Mouse (Mus musculus) stomach, postnatal 0 days (tissue): ENCODE results near the gene Ptprq. TPM values are rescaled to one million over a fixed set of nuclear protein-coding genes. Genes with fewer than 3 reads are reported as not detected.

Experiments
- ATAC-seq: fragments of 200-750 bp; cut with Nextera tagmentation; 2 replicates; pipeline ENCODE4 v1.8.0; 2017; ENCODE audit not compliant: low FRiP score, low TSS enrichment
- DNase-seq: peaks from one replicate; pipeline ENCODE4 v3.0.0-alpha.2; 2016; ENCODE audit warnings: low spot score
- H3K27ac ChIP-seq: fragments of 300-500 bp; sonication (generic); replicated peaks from 2 replicates; pipeline ENCODE4 v1.5.1; 2014; ENCODE audit warnings: mild to moderate bottlenecking, control low read depth
- H3K27me3 ChIP-seq: fragments of 300-500 bp; sonication (generic); 2 replicates; pipeline ENCODE4 v1.6.1; 2014; ENCODE audit warnings: low read length; ENCODE audit not compliant: control insufficient read depth, insufficient read depth
- H3K36me3 ChIP-seq: fragments of 300-500 bp; sonication (generic); 2 replicates; pipeline ENCODE4 v1.6.1; 2014; ENCODE audit warnings: low read length, mixed read lengths; ENCODE audit not compliant: control insufficient read depth, insufficient read depth
- H3K4me1 ChIP-seq: fragments of 300-500 bp; sonication (generic); replicated peaks from 2 replicates; pipeline ENCODE4 v1.6.1; 2014; ENCODE audit warnings: antibody characterized with exemption; ENCODE audit not compliant: control insufficient read depth, insufficient read depth
- H3K4me2 ChIP-seq: fragments of 300-500 bp; sonication (generic); replicated peaks from 2 replicates; pipeline ENCODE4 v1.6.1; 2014; ENCODE audit warnings: low read depth, mild to moderate bottlenecking, control low read depth, moderate library complexity
- H3K4me3 ChIP-seq: fragments of 300-500 bp; sonication (generic); 2 replicates; pipeline ENCODE4 v1.5.1; 2014; ENCODE audit warnings: low read depth, low read length, control low read depth
- H3K9ac ChIP-seq: fragments of 300-500 bp; sonication (generic); 2 replicates; pipeline ENCODE4 v1.6.1; 2014; ENCODE audit warnings: mild to moderate bottlenecking, low read length, control low read depth, mixed read lengths
- H3K9me3 ChIP-seq: fragments of 300-500 bp; sonication (generic); 2 replicates; pipeline ENCODE4 v1.6.1; 2016; ENCODE audit warnings: low read length; ENCODE audit not compliant: control insufficient read depth
- CTCF ChIP-seq: IDR thresholded peaks from 2 replicates; pipeline ENCODE4 v1.5.1; 2016; ENCODE audit warnings: antibody characterized with exemption, low read depth, mild to moderate bottlenecking, moderate library complexity
- EP300 ChIP-seq: optimal IDR thresholded peaks from 2 replicates; pipeline ENCODE3; 2016; ENCODE audit warnings: antibody characterized with exemption
- WGBS: fragments of 180-500 bp; shearing (Covaris S2); extraction: QIAGEN DNeasy Blood & Tissue Kit; methylation state at CpG from one replicate; pipeline ENCODE4 v1.1.7; 2014; 5-methylcytosine and 5-hydroxymethylcytosine counted together
- polyA plus RNA-seq: library from polyadenylated mRNA; unstranded; fragments of >200 nt; fragmentation: Nextera tagmentation; extraction: Ambion mirVana; gene quantifications from 2 replicates; pipeline ENCODE4 v1.2.1, GENCODE M21; 2015

The Ptprq gene
- polyA plus RNA-seq, 1 experiment from 2014 or later = 0.02 TPM

DNA sequence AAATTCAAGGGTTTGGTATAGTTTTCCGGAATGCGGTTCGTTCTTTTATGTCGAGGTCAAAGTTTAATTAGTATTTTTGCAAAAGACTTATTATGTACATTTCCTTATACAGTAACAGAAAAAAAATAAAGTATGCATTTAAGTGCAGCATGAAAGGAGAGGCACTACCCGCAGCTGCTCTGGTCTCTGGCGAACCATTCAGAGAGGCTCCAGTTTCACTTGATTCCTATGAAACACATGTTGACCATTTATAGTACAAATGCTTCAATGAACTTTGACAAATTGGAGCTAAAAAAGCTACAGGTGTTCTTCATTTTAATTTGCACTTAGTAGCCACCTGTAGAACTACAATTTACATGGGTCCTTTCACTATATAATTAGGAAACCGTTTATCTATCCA lies 205.1 kb downstream of the Ptprq start:
- no peaks in the 10 kb centered on the region for H3K36me3 ChIP-seq
- no peaks in the 10 kb centered on the region for H3K9me3 ChIP-seq
- no peak for TF ChIP-seq CTCF
- TF ChIP-seq EP300 = no peak
- no peak for DNase-seq
- ATAC-seq = no peak
- H3K4me3 ChIP-seq = no peak overlapping the region
- H3K9ac ChIP-seq = no peak overlapping the region
- H3K27ac ChIP-seq = no peak overlapping the region
- no peak overlapping the region for H3K4me2 ChIP-seq
- WGBS = 80% methylated on average over 7 of the region's 7 CpGs
- no peaks in the 10 kb centered on the region for H3K4me1 ChIP-seq
- H3K27me3 ChIP-seq = no peaks in the 10 kb centered on the region

DNA sequence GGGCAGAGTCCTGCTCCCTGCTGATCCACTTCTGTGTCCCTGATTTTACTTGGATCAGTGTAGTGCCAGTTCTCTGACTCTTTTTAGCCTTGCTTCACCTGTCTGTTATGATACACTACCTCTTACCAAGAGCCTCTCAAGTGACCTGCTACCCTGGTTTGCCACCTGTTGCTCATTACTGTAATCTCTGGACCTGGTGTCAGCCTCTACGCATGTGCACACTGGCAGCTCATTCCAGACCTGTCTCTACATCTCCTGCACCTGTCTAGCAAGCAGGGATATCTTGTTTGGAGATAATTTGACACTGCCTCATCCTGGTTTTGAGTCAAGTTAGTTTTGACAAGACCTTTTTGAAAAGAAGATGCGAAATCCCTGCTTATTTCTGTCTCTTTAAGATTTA lies 213.5 kb downstream of the Ptprq start:
- TF ChIP-seq CTCF (no peak), EP300 (no peak)
- H3K4me1 ChIP-seq = no peaks in the 10 kb centered on the region
- no peak overlapping the region for H3K9ac ChIP-seq
- H3K27me3 ChIP-seq = no peaks in the 10 kb centered on the region
- DNase-seq (no peak), ATAC-seq (no peak)
- H3K36me3 ChIP-seq = no peaks in the 10 kb centered on the region
- H3K9me3 ChIP-seq = no peaks in the 10 kb centered on the region
- H3K4me3 ChIP-seq = no peak overlapping the region
- H3K4me2 ChIP-seq = no peak overlapping the region
- WGBS = 82% methylated on average over 2 of the region's 2 CpGs
- H3K27ac ChIP-seq = no peak overlapping the region

DNA sequence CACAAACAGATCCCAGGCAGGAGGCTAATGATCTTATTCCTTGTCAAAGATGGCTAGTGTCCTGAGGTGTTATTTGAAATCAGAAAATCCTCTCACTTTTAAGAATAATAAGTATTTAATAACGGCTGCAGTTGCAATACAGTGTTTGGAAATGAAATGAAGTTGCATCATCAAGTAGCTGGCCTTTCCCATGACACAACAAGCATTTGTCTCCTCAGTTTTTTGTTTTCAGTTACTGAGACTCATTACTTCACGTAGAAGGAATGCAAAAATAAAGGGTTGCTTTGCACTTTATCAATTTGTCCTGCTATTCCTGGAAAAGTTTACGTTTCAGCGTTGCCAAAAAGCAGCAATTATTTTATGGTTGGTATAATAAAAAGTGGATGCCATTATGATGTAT lies 216.4 kb downstream of the Ptprq start:
- TF ChIP-seq EP300 (no peak), CTCF (no peak)
- DNase-seq = no peak
- Histone ChIP-seq H3K4me2 (no peak overlapping the region), H3K27me3 (no peaks in the 10 kb centered on the region), H3K27ac (no peak overlapping the region), H3K36me3 (no peaks in the 10 kb centered on the region), H3K9ac (no peak overlapping the region), H3K4me3 (no peak overlapping the region), H3K4me1 (no peaks in the 10 kb centered on the region), H3K9me3 (no peaks in the 10 kb centered on the region)
- 44% methylated on average over 4 of the region's 4 CpGs for WGBS
- no peak for ATAC-seq

DNA sequence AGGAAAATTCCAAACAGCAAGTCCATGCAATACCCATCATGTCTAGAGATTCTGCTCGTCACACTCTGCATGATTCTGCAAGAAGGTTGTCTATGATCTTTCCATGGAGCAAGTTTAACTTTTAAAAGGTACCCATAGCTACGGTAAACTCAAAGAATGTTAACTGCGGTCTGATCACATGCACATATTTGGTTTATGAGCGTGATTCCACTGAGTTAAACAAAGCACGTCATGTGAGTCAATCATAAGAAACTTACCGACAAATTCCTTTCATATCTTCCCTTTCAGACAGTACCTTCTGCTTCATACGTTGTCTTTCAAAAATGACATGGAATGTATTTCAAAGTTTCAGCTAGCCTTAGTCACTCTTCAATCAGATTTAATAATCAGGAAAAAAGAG lies 217.7 kb downstream of the Ptprq start:
- H3K27me3 ChIP-seq = no peaks in the 10 kb centered on the region
- H3K9ac ChIP-seq = no peak overlapping the region
- no peak overlapping the region for H3K4me3 ChIP-seq
- no peaks in the 10 kb centered on the region for H3K36me3 ChIP-seq
- TF ChIP-seq CTCF (no peak), EP300 (no peak)
- no peak overlapping the region for H3K27ac ChIP-seq
- H3K9me3 ChIP-seq = no peaks in the 10 kb centered on the region
- DNase-seq (no peak), ATAC-seq (no peak)
- no peaks in the 10 kb centered on the region for H3K4me1 ChIP-seq
- no peak overlapping the region for H3K4me2 ChIP-seq
- 80% methylated on average over 7 of the region's 7 CpGs for WGBS

DNA sequence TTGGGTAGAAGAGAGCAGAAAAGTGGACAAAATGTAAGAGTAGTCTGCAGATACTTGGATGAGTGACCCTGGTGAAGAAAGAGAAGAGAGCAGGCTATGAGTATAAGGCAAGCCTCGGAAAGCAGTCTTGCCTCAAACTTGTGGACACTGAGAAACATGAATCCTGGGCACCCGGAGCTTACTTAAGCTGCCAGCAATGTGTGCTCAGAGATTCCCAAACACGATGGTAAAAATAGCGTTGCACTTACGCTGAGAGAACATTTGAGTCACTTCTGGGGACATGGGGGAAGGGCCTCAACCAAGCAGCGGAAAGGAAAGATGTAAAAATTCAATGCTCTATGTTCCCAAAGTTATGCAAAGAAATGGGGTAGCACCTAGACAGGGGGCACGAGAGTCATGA lies 220.2 kb downstream of the Ptprq start:
- Histone ChIP-seq H3K36me3 (no peaks in the 10 kb centered on the region), H3K9ac (no peak overlapping the region), H3K4me1 (no peaks in the 10 kb centered on the region), H3K27me3 (no peaks in the 10 kb centered on the region), H3K9me3 (no peaks in the 10 kb centered on the region), H3K4me2 (no peak overlapping the region), H3K27ac (no peak overlapping the region), H3K4me3 (no peak overlapping the region)
- DNase-seq (no peak), ATAC-seq (no peak)
- TF ChIP-seq CTCF (no peak), EP300 (no peak)
- WGBS = 68% methylated on average over 7 of the region's 7 CpGs

DNA sequence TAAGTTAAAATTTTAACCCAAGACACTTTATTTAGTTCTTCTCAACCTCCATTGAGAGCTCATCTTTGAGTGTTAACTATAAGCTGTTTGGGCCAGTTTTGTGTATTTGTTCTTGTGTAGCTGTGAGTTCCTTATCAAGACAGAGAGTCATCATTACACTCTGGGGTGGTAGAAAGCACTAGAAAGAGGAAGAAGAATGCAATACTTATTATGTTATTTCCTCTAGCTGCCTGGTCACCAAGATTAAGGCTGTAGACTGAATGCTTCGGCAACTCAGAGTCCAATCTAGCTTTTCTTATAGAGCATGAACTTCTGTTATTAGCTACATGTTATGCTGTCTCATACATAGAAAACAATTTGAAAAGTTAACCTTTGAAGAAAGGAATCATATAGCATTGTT lies 223.4 kb downstream of the Ptprq start:
- no peak for ATAC-seq
- Histone ChIP-seq H3K4me1 (no peaks in the 10 kb centered on the region), H3K36me3 (no peaks in the 10 kb centered on the region), H3K27ac (no peak overlapping the region), H3K9me3 (no peaks in the 10 kb centered on the region), H3K4me3 (no peak overlapping the region), H3K9ac (no peak overlapping the region), H3K4me2 (no peak overlapping the region), H3K27me3 (no peaks in the 10 kb centered on the region)
- TF ChIP-seq CTCF (no peak), EP300 (no peak)
- no peak for DNase-seq
- 83% methylated on average over 1 of the region's 1 CpGs for whole genome bisulfite sequencing
